Mouse (Mus musculus) adrenal gland (tissue): Measurements from ENCODE around the gene Grk1.

Source experiments
- intact Hi-C: fragments of 180-260 bp; cut with DNase I; formaldehyde crosslinking; loops from one replicate; pipeline ENCODE4 v1.15.1; 2025

Grk1 gene

GRCm38 (mm10) chr8:13427351-13427750 is 22.5 kb downstream of the Grk1 start:
- intact Hi-C loops = no loop called here

GRCm38 (mm10) chr8:13428156-13428555 is 23.3 kb downstream of the Grk1 start:
- intact Hi-C loops = no loop called here

GRCm38 (mm10) chr8:13430412-13430811 is 25.5 kb downstream of the Grk1 start:
- intact Hi-C loops = no loop called here

- intact Hi-C loops = no loop called here
Observed at GRCm38 (mm10) chr8:13430866-13431265, 26.0 kb downstream of the Grk1 start.

GRCm38 (mm10) chr8:13433130-13433529 is 28.2 kb downstream of the Grk1 start:
- intact Hi-C loops = no loop called here

- intact Hi-C loops = no loop called here
Observed at GRCm38 (mm10) chr8:13434889-13435288, 30.0 kb downstream of the Grk1 start, which contains the start of gene Tmem255b. Tmem255b (plus strand) TSS chr8:13435189.

GRCm38 (mm10) chr8:13436052-13436451 is 31.2 kb downstream of the Grk1 start:
- intact Hi-C loops = no loop called here

GRCm38 (mm10) chr8:13437531-13437930 is 32.6 kb downstream of the Grk1 start:
- intact Hi-C loops = no loop called here

- intact Hi-C loops = no loop called here
Observed at GRCm38 (mm10) chr8:13442152-13442551, 37.3 kb downstream of the Grk1 start.

GRCm38 (mm10) chr8:13446456-13446855 is 41.6 kb downstream of the Grk1 start:
- intact Hi-C loops = no loop called here

GRCm38 (mm10) chr8:13448145-13448544 is 43.3 kb downstream of the Grk1 start:
- intact Hi-C loops = no loop called here

- intact Hi-C loops = loop anchor here (10.0 kb wide), 1 partner anchor 303 kb away; the partner anchor contains the start of gene Cdc16
Observed at GRCm38 (mm10) chr8:13451747-13452277, 46.9 kb downstream of the Grk1 start.

- intact Hi-C loops = loop anchor here (2.0 to 10.0 kb wide), 3 partner anchors 42 to 300 kb away; partner anchors contain the start of gene Cdc16
Observed at GRCm38 (mm10) chr8:13454341-13455113, 49.6 kb downstream of the Grk1 start.

- intact Hi-C loops = loop anchor here (2.0 to 10.0 kb wide), 3 partner anchors 43 to 300 kb away; partner anchors contain the start of gene Cdc16
Observed at GRCm38 (mm10) chr8:13455295-13455694, 50.4 kb downstream of the Grk1 start.

- intact Hi-C loops = loop anchor here (5.0 to 10.0 kb wide), 2 partner anchors 47 to 295 kb away; partner anchors contain the start of gene Cdc16
Observed at GRCm38 (mm10) chr8:13459431-13459830, 54.5 kb downstream of the Grk1 start.

- intact Hi-C loops = no loop called here
Observed at GRCm38 (mm10) chr8:13461085-13461765, 56.3 kb downstream of the Grk1 start.

- intact Hi-C loops = no loop called here
Observed at GRCm38 (mm10) chr8:13461843-13462242, 57.0 kb downstream of the Grk1 start.

GRCm38 (mm10) chr8:13462392-13462791 is 57.5 kb downstream of the Grk1 start:
- intact Hi-C loops = no loop called here

GRCm38 (mm10) chr8:13465324-13465723 is 60.4 kb downstream of the Grk1 start:
- intact Hi-C loops = no loop called here

GRCm38 (mm10) chr8:13466989-13467388 is 62.1 kb downstream of the Grk1 start:
- intact Hi-C loops = no loop called here

- intact Hi-C loops = no loop called here
Observed at GRCm38 (mm10) chr8:13468737-13469136, 63.9 kb downstream of the Grk1 start.

- intact Hi-C loops = no loop called here
Observed at GRCm38 (mm10) chr8:13471484-13471883, 66.6 kb downstream of the Grk1 start.
